Mouse (Mus musculus): ENCODE measurements around the gene Ankrd11. TPM values are rescaled to one million over a fixed set of nuclear protein-coding genes. Genes with fewer than 3 reads are reported as not detected.
A peak's percentile ranks its signal among the peaks of the same experiment; 100 is the strongest.

Gene Ankrd11
- polyA plus RNA-seq (2016; fragmentation: Nextera tagmentation; extraction: Ambion mirVana), result 96.8 and 98.8 TPM in 2 replicates

DNA sequence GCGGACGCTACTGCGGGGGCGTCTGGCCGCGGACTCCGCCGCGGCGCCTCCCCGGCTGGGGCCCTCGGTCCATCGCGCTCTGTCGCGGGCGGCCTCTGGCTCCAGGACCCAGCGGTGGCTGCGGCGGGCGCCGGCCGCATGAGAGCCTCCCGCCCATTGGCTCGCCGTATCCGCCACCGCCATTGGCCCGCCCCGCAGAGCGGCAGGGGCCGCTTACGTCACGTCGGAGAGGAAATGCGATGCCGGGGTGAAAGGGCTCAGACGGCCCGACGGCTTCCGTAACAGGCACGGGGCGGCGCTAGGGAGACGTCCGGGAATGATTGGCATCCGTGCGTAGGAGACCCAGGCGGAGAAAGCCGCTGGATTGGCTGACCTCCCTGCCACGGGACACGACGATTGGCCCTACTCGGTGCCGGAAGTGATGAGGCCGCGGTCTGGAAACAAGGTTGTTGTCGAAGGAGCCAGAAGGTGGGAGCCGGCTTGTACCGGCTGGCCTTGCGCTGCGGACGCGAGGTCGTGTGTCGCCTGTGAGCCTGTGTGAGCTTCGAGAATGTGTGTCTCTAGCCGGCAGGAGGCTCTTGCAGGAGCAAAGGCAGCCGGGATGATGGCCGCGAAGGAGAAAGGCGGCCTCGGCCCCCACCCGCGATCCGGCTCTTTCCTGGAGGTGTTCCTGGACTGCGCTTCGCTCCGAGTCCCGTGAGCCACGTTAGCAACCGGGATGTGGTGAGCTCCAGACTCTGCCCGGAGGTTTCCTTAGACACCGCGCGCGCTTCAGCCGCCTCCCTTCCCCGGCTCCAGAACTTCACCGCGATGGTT, at the start of gene Ankrd11:
Gene Ankrd11 (minus strand): TSS at position 120 of the 816 bp plus-strand sequence.
- no peaks in the 10 kb centered on the region for H3K27me3 ChIP-seq (replicated peaks)
- peaks cover 34% of the 10 kb centered on the region for H3K4me1 ChIP-seq
- H3K9ac ChIP-seq, result peak within 1 kb of the TSS; percentile 99
- peak within 1 kb of the TSS; percentile 96 for H3K27ac ChIP-seq
- no peaks in the 10 kb centered on the region; the same call in 1 of the 2 replicates for H3K36me3 ChIP-seq
- H3K9me3 ChIP-seq, result no peaks in the 10 kb centered on the region
- H3K4me2 ChIP-seq (replicated peaks), result peak within 1 kb of the TSS; percentile 79
- peak within 1 kb of the TSS; percentile 100 for H3K4me3 ChIP-seq
- WGBS, result 0% methylated on average over 89 of the region's 91 CpGs
- peak; percentile 97 for ATAC-seq (ENCODE audit: low FRiP score, low read depth)

DNA sequence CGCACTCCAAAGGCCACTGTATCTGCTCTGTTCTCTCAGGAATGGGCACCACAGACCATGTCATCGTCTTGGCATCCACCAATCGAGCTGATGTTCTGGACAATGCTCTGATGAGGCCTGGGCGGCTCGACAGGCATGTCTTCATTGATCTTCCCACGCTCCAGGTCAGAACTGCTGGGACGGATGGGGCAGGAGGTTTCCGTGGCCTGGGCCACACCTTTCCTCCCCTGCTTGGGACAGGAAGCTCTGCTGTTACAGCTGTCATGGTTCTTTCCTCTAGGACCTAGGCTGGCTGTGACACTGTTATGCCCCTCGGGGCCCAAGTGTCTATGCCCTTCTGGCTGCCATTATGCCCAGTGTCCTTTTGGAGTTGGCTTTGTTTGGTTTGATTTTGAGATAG, 45.2 kb upstream of the Ankrd11 start:
- no peaks in the 10 kb centered on the region for H3K27me3 ChIP-seq (replicated peaks)
- H3K27ac ChIP-seq, result no peak overlapping the region
- WGBS, result 88% methylated on average over 9 of the region's 9 CpGs
- no peaks in the 10 kb centered on the region for H3K9me3 ChIP-seq
- no peak for ATAC-seq (ENCODE audit: low FRiP score, low read depth)
- H3K4me1 ChIP-seq, result no peaks in the 10 kb centered on the region
- no peak overlapping the region for H3K9ac ChIP-seq
- no peak overlapping the region for H3K4me2 ChIP-seq (replicated peaks)
- H3K36me3 ChIP-seq, result peaks cover 95% of the 10 kb centered on the region
- no peak overlapping the region for H3K4me3 ChIP-seq

DNA sequence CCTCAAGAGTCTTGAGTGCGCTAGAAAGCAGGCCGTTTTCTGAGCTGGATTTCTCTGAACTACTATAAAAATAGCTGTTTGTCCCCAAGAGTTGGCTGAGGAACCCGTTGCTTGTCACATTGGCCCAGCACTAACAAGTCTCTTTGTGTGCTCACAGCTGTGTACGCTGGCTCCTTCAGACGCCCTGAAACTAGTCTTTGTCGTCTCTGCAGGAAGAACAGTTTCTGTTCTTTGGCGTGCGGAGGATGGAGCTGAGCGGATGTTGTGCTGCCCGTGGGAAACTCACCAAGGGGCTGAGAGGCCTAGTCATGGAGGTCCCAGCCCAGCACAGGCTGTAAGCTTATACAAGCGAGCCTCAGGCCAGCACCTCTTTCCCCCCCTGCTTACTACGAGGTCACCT, 41.5 kb upstream of the Ankrd11 start:
- no peak overlapping the region for H3K9ac ChIP-seq
- H3K4me1 ChIP-seq, result no peaks in the 10 kb centered on the region
- ATAC-seq (ENCODE audit: low FRiP score, low read depth), result no peak
- H3K4me3 ChIP-seq, result no peak overlapping the region
- H3K4me2 ChIP-seq (replicated peaks), result no peak overlapping the region
- no peaks in the 10 kb centered on the region for H3K27me3 ChIP-seq (replicated peaks)
- no peak overlapping the region for H3K27ac ChIP-seq
- peaks cover 91% of the 10 kb centered on the region for H3K36me3 ChIP-seq
- no peaks in the 10 kb centered on the region for H3K9me3 ChIP-seq
- WGBS, result 91% methylated on average over 12 of the region's 12 CpGs

DNA sequence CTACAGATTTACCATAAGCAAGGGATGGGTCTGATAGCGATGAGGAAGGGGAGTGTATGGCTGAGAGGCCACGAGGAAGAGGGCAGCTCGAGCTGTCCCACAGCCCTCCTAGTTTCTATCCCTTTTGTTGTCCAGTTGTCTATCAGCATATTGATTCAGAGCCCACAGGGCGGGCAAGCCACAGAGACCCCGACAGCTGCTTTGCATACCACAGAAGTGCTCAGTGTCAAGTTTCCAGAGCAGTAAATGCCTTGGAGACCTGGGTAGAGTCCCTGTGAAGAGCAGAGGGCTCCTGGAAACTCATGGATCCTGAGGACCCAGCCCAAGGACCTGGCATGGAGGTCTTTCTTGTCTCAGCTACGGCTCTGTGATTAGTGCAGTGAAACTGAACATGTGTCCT, 40.9 kb upstream of the Ankrd11 start:
- ATAC-seq (ENCODE audit: low FRiP score, low read depth), result no peak
- H3K27me3 ChIP-seq (replicated peaks), result no peaks in the 10 kb centered on the region
- H3K27ac ChIP-seq, result no peak overlapping the region
- no peak overlapping the region for H3K9ac ChIP-seq
- H3K4me3 ChIP-seq, result no peak overlapping the region
- WGBS, result 83% methylated on average over 6 of the region's 6 CpGs
- H3K36me3 ChIP-seq, result peaks cover 89% of the 10 kb centered on the region
- no peaks in the 10 kb centered on the region for H3K4me1 ChIP-seq
- H3K4me2 ChIP-seq (replicated peaks), result no peak overlapping the region
- no peaks in the 10 kb centered on the region for H3K9me3 ChIP-seq

DNA sequence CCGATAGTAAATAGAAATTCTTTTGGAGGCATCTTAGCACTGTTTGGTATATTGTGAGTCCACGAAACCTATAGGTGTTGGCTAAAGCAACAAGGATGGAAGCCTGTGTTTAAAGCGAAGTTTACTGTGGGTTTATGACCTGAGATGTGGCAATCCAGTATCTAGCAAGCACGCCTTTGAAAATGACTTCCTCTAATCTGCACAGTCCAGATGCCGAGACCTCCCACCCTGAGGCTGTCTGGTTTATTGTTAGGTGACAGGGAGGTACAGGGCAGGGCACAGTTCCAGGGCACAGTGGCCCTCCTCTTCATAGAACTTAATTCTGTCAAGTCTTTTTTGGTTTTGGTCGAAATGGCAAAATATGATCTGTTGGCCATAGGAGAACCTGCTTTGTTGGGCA, 35.1 kb upstream of the Ankrd11 start:
- Histone ChIP-seq H3K4me3 (no peak overlapping the region), H3K36me3 (peaks cover 88% of the 10 kb centered on the region), H3K27me3 (replicated peaks) (no peaks in the 10 kb centered on the region), H3K27ac (no peak overlapping the region), H3K4me1 (no peaks in the 10 kb centered on the region), H3K9ac (no peak overlapping the region), H3K9me3 (no peaks in the 10 kb centered on the region), H3K4me2 (replicated peaks) (no peak overlapping the region)
- 90% methylated on average over 6 of the region's 6 CpGs for WGBS
- ATAC-seq (ENCODE audit: low FRiP score, low read depth), result no peak

DNA sequence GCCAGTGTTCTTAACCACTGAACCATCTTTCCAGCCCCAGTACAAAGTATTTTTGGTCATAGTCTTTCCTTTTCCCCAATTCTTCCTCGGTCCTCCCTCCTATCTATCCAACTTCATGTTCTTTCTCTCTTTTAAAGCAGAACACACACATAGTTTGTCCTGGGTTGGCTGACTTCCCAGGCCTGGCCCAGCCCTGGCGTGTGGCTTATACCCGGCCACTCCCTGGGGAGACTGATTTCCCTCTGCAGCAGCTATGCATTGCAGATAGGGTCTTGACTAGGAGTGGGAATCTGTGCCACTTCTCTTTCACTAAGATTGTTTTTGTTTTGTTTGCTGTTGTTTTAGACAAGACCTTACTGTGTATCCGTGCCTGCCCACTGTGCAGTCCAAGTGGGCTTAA, 29.1 kb upstream of the Ankrd11 start:
- WGBS, result 89% methylated on average over 4 of the region's 4 CpGs
- ATAC-seq (ENCODE audit: low FRiP score, low read depth), result no peak
- Histone ChIP-seq H3K9ac (no peak overlapping the region), H3K4me1 (peaks cover 15% of the 10 kb centered on the region), H3K4me3 (no peak overlapping the region), H3K4me2 (replicated peaks) (no peak overlapping the region), H3K27ac (no peak overlapping the region), H3K9me3 (no peaks in the 10 kb centered on the region), H3K27me3 (replicated peaks) (no peaks in the 10 kb centered on the region), H3K36me3 (peaks cover 48% of the 10 kb centered on the region)

DNA sequence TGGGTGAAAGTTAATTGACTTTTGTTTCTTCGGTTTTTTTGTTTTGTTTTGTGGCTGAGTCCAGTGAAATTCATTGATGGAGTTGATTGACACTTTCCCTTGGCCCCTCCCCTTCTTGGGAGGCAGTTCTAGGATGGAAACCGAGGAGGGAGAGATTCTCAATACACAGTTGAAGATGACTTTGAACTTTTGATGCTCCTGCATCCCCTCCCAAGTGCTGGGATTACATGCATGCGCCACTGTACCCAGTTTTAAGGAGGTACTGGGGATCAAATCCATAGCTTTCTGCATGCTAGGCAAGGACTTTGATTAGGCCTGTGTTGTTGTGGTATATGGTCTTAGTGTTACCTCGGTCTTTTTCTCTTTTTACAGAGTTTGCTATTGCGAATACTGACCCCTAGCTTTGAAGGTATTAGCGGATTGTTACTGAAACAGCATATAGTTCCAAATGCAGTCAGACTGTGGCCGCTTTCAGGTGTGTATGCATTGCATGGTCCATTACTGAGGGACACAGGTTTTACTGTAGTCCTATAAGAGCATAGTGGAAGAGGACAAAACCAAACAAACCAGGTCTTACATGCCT, 24.1 kb upstream of the Ankrd11 start:
- H3K4me2 ChIP-seq (replicated peaks), result peak overlapping the region; percentile 78
- H3K9me3 ChIP-seq, result no peaks in the 10 kb centered on the region
- no peaks in the 10 kb centered on the region for H3K27me3 ChIP-seq (replicated peaks)
- peaks cover 27% of the 10 kb centered on the region for H3K4me1 ChIP-seq
- H3K36me3 ChIP-seq, result peaks cover 3% of the 10 kb centered on the region
- H3K4me3 ChIP-seq, result peak overlapping the region; percentile 76
- WGBS, result 44% methylated on average over 7 of the region's 7 CpGs
- no peak for ATAC-seq (ENCODE audit: low FRiP score, low read depth)
- H3K27ac ChIP-seq, result no peak overlapping the region
- H3K9ac ChIP-seq, result peak overlapping the region; percentile 79

DNA sequence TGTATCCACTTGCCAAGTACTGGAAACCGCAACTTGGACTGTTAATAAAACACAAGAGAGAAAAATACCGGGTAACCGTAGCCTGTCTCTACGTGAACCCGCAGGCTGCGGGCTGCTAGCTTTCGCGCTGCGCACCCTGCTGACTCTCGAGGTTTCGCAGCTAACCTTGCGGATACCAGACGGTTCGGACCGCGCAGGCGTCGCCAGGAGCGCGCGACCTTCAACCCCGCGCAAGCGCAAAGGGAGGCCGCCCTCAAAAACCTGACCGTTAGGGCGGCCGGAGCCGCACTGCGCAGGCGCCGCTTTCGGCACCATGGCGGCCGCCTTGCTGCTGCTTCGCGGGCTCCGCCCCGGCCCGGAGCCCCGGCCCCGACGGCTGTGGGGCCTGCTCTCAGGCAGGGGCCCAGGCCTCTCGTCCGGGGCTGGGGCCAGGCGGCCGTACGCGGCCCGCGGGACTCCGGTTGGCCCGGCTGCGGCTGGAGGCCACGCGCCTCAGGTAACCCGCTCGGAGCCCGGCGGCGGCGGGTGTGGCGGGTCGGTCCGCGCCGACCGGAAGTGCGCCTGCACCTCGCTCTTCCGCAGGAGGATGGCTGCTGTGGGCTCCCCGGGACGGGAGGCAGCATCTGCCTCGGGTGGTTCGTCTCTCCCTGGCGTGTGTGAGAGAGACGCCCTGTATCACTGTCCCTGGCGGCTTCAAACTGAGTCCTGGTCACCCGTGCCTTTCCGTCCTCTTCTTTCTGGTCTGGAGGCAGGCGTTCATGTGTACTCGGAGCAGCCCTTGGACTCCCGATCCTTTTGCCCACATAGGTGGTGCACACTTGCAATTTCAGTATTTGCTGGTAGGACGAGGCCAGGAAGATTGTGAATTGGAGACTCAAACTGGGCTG, 23.4 kb upstream of the Ankrd11 start:
- Histone ChIP-seq H3K4me1 (peaks cover 27% of the 10 kb centered on the region), H3K9ac (peak overlapping the region; percentile 79), H3K4me2 (replicated peaks) (peak overlapping the region; percentile 78), H3K27ac (peak overlapping the region; percentile 69), H3K4me3 (peak overlapping the region; percentile 76), H3K36me3 (no peaks in the 10 kb centered on the region; the same call in 1 of the 2 replicates), H3K9me3 (no peaks in the 10 kb centered on the region), H3K27me3 (replicated peaks) (no peaks in the 10 kb centered on the region)
- under 1% methylated on average over 82 of the region's 84 CpGs for WGBS
- ATAC-seq (ENCODE audit: low FRiP score, low read depth), result peak; percentile 97

DNA sequence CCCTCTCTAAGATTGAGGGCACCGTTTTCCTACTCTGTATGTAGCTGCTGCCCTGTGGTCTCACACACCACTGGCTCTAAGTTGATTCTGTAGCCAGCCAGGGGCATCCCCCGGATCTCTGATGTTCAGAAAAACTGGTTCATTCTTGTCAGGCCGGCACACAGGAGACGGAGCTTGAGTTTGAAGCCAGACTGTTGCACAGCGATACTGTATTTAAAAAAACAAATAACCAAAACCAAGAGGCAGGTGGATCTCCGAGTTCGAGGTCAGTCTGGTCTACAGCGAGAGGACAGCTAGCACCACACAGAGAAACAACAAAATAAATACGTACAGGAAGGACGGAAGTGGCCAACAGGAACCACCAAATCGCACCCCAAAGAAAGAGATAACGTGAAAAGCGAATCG, 22.7 kb upstream of the Ankrd11 start:
- Histone ChIP-seq H3K4me3 (peak overlapping the region; percentile 76), H3K4me2 (replicated peaks) (peak overlapping the region; percentile 78), H3K9me3 (no peaks in the 10 kb centered on the region), H3K9ac (peak overlapping the region; percentile 79), H3K36me3 (no peaks in the 10 kb centered on the region; the same call in 1 of the 2 replicates), H3K27me3 (replicated peaks) (no peaks in the 10 kb centered on the region), H3K27ac (peak overlapping the region; percentile 57), H3K4me1 (peaks cover 27% of the 10 kb centered on the region)
- ATAC-seq (ENCODE audit: low FRiP score, low read depth), result peak; percentile 48
- 2% methylated on average over 14 of the region's 14 CpGs for WGBS

DNA sequence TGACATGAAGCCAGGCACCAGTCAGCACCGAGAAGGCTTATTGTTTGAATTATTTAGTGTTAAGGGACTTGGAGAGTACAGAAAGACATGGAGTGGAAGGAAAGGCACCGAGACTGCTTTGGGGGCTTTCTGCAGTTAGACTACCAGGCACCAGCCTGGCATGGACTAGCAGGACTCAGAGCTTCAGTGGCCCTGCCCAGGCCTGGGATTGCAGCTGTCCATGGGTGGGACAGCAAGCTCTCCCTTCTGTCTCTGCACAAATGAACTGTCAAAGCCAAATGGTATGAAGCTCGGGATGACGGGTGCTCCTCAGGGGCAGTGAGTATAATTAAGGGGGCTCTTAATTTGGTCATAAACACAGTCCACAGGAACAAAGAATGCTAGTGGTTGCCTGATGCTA, 22.0 kb upstream of the Ankrd11 start:
- no peak overlapping the region for H3K9ac ChIP-seq
- H3K27me3 ChIP-seq (replicated peaks), result no peaks in the 10 kb centered on the region
- H3K27ac ChIP-seq, result no peak overlapping the region
- H3K4me3 ChIP-seq, result no peak overlapping the region
- H3K36me3 ChIP-seq, result no peaks in the 10 kb centered on the region; the same call in 1 of the 2 replicates
- H3K4me2 ChIP-seq (replicated peaks), result peak overlapping the region; percentile 78
- WGBS, result 62% methylated on average over 4 of the region's 4 CpGs
- H3K9me3 ChIP-seq, result no peaks in the 10 kb centered on the region
- ATAC-seq (ENCODE audit: low FRiP score, low read depth), result no peak
- peaks cover 27% of the 10 kb centered on the region for H3K4me1 ChIP-seq

DNA sequence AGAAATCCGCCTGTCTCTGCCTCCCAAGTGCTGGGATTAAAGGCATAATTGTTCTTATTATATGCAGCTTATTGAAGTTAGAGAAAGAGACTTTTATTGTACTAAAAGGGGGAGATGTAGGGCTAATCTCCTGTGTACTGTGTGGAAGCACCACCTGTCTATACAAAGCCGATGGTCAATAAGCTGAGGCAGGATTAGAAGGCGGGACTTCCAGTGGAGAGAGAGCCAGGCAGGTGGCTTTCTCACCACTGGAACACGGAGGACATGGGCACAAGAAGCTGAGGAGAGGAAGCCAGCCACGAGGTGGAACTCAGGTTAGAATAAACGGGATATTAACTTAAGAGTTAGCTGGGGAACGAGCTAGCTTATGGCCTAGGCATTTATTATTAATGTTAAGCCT, 20.6 kb upstream of the Ankrd11 start, which contains the start of gene Spg7:
Gene Spg7 (plus strand): TSS at position 222 of the 400 bp plus-strand sequence.
- Histone ChIP-seq H3K27me3 (replicated peaks) (no peaks in the 10 kb centered on the region), H3K4me1 (peaks cover 27% of the 10 kb centered on the region), H3K4me2 (replicated peaks) (no peak within 1 kb of the TSS), H3K36me3 (no peaks in the 10 kb centered on the region), H3K4me3 (no peak within 1 kb of the TSS), H3K9me3 (no peaks in the 10 kb centered on the region), H3K27ac (no peak within 1 kb of the TSS), H3K9ac (no peak within 1 kb of the TSS)
- ATAC-seq (ENCODE audit: low FRiP score, low read depth), result no peak
- 73% methylated on average over 7 of the region's 7 CpGs for WGBS

DNA sequence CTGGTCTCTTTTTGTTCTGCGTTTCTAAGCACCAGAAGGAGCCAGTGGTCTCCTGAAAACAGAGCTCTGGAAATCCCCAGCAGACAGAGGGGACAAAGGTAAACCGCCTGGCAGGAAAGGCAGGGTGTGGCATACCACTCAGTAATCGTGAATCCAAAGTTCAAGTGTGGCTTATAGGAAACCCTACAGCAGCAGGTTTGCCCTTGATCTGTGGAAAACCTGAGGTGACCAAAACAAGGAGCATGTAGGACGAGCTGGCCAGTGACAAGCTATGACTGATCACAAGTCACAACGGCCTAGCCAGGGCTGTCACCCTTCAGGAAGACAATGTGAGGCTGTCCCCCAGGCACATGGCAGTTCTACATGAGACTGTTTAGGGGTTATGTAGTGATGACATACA, 9.4 kb upstream of the Ankrd11 start:
- WGBS, result 76% methylated on average over 5 of the region's 5 CpGs
- Histone ChIP-seq H3K9ac (no peak overlapping the region), H3K27ac (no peak overlapping the region), H3K4me3 (no peak overlapping the region), H3K9me3 (no peaks in the 10 kb centered on the region), H3K36me3 (no peaks in the 10 kb centered on the region), H3K4me1 (no peaks in the 10 kb centered on the region), H3K4me2 (replicated peaks) (no peak overlapping the region), H3K27me3 (replicated peaks) (no peaks in the 10 kb centered on the region)
- ATAC-seq (ENCODE audit: low FRiP score, low read depth), result no peak

Measured in neural tube, embryonic 12.5 days (tissue).